Mouse (Mus musculus) lung, adult 10 weeks (tissue): ENCODE results near the gene Nrip1. TPM values are rescaled to one million over a fixed set of nuclear protein-coding genes. Genes with fewer than 3 reads are reported as not detected.

Experiments
- polyA plus RNA-seq: library from polyadenylated mRNA; stranded (reverse); fragments of 350-450 nt; fragmentation: Illumina TruSeq; extraction: RNeasy Lipid Tissue Mini Kit (QIAGEN cat#74804); gene quantifications from one replicate; pipeline ENCODE4 v1.2.3, GENCODE M21; 2014; ENCODE audit warnings: low read depth, low replicate concordance; ENCODE audit not compliant: insufficient read depth

Nrip1 gene
- polyA plus RNA-seq, result 3.8 TPM

DNA sequence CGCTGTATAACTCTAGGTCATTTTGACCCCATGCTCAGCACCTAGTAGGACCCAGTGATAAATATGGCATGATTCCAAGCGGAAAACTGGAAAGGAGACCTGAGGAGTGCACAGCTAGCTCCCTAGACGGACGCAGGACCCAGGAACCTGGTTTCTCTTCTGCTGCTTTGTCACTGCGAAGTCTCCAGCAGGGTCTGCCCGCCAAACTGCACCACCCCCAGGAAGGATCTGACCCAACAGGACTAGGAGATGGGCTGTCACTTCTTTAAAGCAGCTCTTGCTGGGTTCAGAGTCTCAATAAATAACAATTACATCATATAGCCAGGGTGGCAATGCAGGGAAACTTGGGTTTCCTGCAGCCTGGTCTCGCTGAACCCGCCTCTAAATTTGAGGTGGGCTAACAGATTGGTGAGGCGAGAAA lies at the start of gene Nrip1:
TSS of gene Nrip1 (minus strand) at position 157 of the 421 bp plus-strand sequence.

